Mouse (Mus musculus) forebrain, embryonic 12.5 days (tissue): ENCODE measurements around the gene Syngap1. TPM values are rescaled to one million over a fixed set of nuclear protein-coding genes. Genes with fewer than 3 reads are reported as not detected.

Experiments
- ATAC-seq: fragments of 200-750 bp; cut with Nextera tagmentation; 2 replicates; pipeline ENCODE4 v1.8.0; 2017; ENCODE audit warnings: moderate TSS enrichment; ENCODE audit not compliant: low FRiP score
- H3K27ac ChIP-seq: fragments of 300-500 bp; sonication (generic); 2 replicates; pipeline ENCODE4 v1.5.1; 2016; ENCODE audit warnings: mild to moderate bottlenecking
- H3K27me3 ChIP-seq: fragments of 300-500 bp; sonication (generic); 2 replicates; pipeline ENCODE4 v1.6.1; 2016; ENCODE audit warnings: mild to moderate bottlenecking
- H3K36me3 ChIP-seq: fragments of 300-500 bp; sonication (generic); replicated peaks from 2 replicates; pipeline ENCODE4 v1.6.1; 2016; ENCODE audit warnings: mild to moderate bottlenecking
- H3K4me1 ChIP-seq: fragments of 300-500 bp; sonication (generic); 2 replicates; pipeline ENCODE4 v1.6.1; 2016
- H3K4me2 ChIP-seq: fragments of 300-500 bp; sonication (generic); 2 replicates; pipeline ENCODE4 v1.6.1; 2016; ENCODE audit warnings: mild to moderate bottlenecking, moderate library complexity
- H3K4me3 ChIP-seq: fragments of 300-500 bp; sonication (generic); replicated peaks from 2 replicates; pipeline ENCODE4 v1.5.1; 2016; ENCODE audit warnings: mild to moderate bottlenecking
- H3K9ac ChIP-seq: fragments of 300-500 bp; sonication (generic); 2 replicates; pipeline ENCODE4 v1.6.1; 2016; ENCODE audit warnings: mild to moderate bottlenecking
- H3K9me3 ChIP-seq: fragments of 300-500 bp; sonication (generic); 2 replicates; pipeline ENCODE4 v1.6.1; 2016
- WGBS: fragments of 180-500 bp; shearing (Covaris S2); methylation state at CpG from one replicate; pipeline ENCODE4 v1.1.7; 2016; 5-methylcytosine and 5-hydroxymethylcytosine counted together
- microRNA-seq: library from miRNA; unstranded; fragments of <30 nt; microRNA quantifications from one replicate; pipeline ENCODE4, GENCODE M21; 2017
- polyA plus RNA-seq: library from polyadenylated mRNA; unstranded; fragments of >200 nt; fragmentation: Nextera tagmentation; extraction: Ambion mirVana; gene quantifications from 2 replicates; pipeline ENCODE4 v1.2.1, GENCODE M21; 2016

The Syngap1 gene
- polyA plus RNA-seq, 1 experiment from 2014 or later = 3.9 TPM

DNA sequence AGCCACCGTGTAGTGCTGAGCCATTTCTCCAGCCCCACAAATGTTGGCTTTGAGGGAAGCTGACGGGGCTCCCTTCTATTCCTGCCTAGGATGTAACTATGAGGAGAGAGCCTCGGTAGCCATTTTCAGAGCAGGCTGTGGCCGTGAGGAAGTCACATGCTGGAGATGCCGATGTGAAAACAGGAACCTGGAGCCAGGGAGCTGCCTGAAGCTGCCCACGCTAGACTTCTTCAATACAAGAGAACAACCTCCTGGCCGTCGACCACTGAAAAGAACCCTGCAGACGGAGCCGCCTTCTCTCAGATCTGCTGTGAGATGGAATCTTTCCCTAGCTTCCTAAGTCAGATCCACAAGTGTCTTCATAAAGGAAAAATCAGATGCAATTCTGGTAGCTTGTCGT is 64.6 kb downstream of the Syngap1 start:
- H3K9me3 ChIP-seq = no peaks in the 10 kb centered on the region
- H3K4me2 ChIP-seq = no peak overlapping the region
- H3K27ac ChIP-seq = no peak overlapping the region
- no peaks in the 10 kb centered on the region for H3K36me3 ChIP-seq
- no peak for ATAC-seq
- H3K27me3 ChIP-seq = peaks cover 5% of the 10 kb centered on the region; the same call in 1 of the 2 replicates
- H3K4me1 ChIP-seq = no peaks in the 10 kb centered on the region
- WGBS = 70% methylated on average over 11 of the region's 11 CpGs
- no peak overlapping the region for H3K9ac ChIP-seq
- H3K4me3 ChIP-seq = no peak overlapping the region

- peaks cover 5% of the 10 kb centered on the region; the same call in 1 of the 2 replicates for H3K27me3 ChIP-seq
- H3K9me3 ChIP-seq = no peaks in the 10 kb centered on the region
- 83% methylated on average over 2 of the region's 2 CpGs for WGBS
- no peak overlapping the region for H3K4me3 ChIP-seq
- no peaks in the 10 kb centered on the region for H3K36me3 ChIP-seq
- no peak overlapping the region for H3K9ac ChIP-seq
- H3K27ac ChIP-seq = no peak overlapping the region
- H3K4me1 ChIP-seq = no peaks in the 10 kb centered on the region
- ATAC-seq = no peak
- no peak overlapping the region for H3K4me2 ChIP-seq
These were observed 67.2 kb downstream of the Syngap1 start for GRCm38 (mm10) chr17:27008277-27008676.

DNA sequence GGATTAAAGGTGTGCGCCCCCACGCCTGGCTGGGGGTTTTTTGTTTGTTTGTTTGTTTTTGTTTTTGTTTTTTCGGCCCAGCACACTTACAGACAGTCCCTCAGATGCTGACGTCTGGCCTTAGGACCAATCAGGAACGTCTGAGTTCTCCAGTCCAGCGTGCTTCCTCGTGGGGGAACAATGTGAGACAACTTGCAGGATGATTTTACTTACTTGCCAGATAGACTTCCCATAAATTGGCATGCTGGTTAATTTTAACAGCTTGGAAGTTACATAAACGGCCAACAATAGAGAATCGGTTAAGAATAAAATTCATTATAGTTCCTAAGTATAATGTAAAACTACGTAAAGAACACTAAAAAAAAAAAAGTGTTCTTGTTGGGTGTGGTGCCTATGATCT is 70.1 kb downstream of the Syngap1 start:
- H3K9me3 ChIP-seq = no peaks in the 10 kb centered on the region
- H3K9ac ChIP-seq = no peak overlapping the region
- H3K27me3 ChIP-seq = no peaks in the 10 kb centered on the region
- no peaks in the 10 kb centered on the region for H3K4me1 ChIP-seq
- no peak for ATAC-seq
- no peak overlapping the region for H3K4me3 ChIP-seq
- H3K4me2 ChIP-seq = no peak overlapping the region
- no peaks in the 10 kb centered on the region for H3K36me3 ChIP-seq
- H3K27ac ChIP-seq = no peak overlapping the region
- 93% methylated on average over 10 of the region's 10 CpGs for WGBS

- no peaks in the 10 kb centered on the region for H3K36me3 ChIP-seq
- no peak for ATAC-seq
- H3K4me2 ChIP-seq = no peak overlapping the region
- H3K27ac ChIP-seq = no peak overlapping the region
- H3K9ac ChIP-seq = no peak overlapping the region
- peaks cover under 1% of the 10 kb centered on the region; the same call in 1 of the 2 replicates for H3K4me1 ChIP-seq
- H3K9me3 ChIP-seq = no peaks in the 10 kb centered on the region
- H3K27me3 ChIP-seq = no peaks in the 10 kb centered on the region
- WGBS = 69% methylated on average over 14 of the region's 14 CpGs
- no peak overlapping the region for H3K4me3 ChIP-seq
These were observed 71.1 kb downstream of the Syngap1 start for GRCm38 (mm10) chr17:27011998-27012672.

GRCm38 (mm10) chr17:27012909-27013308 is 71.9 kb downstream of the Syngap1 start:
- H3K27me3 ChIP-seq = no peaks in the 10 kb centered on the region
- H3K4me1 ChIP-seq = peaks cover 6% of the 10 kb centered on the region; the same call in 1 of the 2 replicates
- no peak overlapping the region for H3K9ac ChIP-seq
- no peak overlapping the region for H3K27ac ChIP-seq
- no peak overlapping the region for H3K4me2 ChIP-seq
- whole genome bisulfite sequencing = 54% methylated on average over 6 of the region's 6 CpGs
- H3K36me3 ChIP-seq = no peaks in the 10 kb centered on the region
- no peak for ATAC-seq
- no peaks in the 10 kb centered on the region for H3K9me3 ChIP-seq
- no peak overlapping the region for H3K4me3 ChIP-seq

DNA sequence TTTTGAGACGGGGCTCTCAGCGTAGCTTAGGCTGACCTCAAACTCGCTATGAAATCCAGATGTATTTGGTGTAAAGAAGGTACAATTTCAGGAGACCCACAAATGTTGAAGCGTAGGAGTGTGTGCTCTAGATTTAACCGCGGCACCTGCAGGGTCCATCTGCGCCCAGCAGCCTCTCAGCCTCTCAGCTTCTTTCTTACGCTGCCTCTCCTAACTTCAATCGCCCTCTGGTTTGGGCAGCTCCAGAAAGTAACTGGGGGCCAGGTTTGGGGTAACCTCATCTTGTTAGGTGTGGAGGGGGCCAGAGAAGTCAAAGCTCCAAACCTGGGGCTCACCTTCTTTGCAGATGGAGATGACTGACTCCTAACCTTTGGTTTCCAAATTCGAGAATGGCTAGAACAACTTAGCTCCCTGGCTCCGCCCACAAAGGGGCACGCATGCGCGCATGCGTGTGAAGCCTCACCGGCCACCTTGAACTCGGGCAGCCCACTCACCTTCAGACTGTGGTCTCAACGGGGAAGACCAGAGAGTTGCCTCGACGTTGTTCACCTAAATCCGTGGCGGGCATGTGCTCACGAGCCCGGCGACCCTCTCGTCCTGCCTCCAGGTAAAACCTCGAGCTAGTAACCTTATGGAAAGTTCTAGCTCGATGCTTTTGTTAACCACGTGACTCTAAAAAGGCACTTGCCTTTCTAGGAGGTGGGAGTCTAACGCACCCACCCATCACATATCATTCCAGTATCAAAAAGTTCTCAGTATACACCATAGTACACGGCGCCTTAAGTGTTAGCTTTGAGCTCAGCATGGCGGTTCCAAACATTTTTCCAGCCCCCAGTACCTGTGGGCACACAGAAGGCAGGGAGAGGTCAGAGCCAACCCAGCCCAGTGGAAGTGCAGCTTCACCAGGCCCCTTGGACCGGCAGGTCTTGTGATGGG is 76.8 kb downstream of the Syngap1 start:
- H3K9me3 ChIP-seq = no peaks in the 10 kb centered on the region
- H3K36me3 ChIP-seq = peaks cover 33% of the 10 kb centered on the region
- peaks cover 15% of the 10 kb centered on the region for H3K4me1 ChIP-seq
- ATAC-seq = peak; percentile 86
- H3K27ac ChIP-seq = 0 out of 2 replicates have a peak overlapping the region, but pooled peaks have one; percentile 25
- H3K4me2 ChIP-seq = peak overlapping the region; percentile 55
- WGBS = 8% methylated on average over 34 of the region's 34 CpGs
- peak overlapping the region; percentile 49 for H3K9ac ChIP-seq
- no peaks in the 10 kb centered on the region for H3K27me3 ChIP-seq
- peak overlapping the region; percentile 39 for H3K4me3 ChIP-seq

- Histone ChIP-seq H3K9ac (peak overlapping the region; percentile 49), H3K4me3 (peak overlapping the region; percentile 39), H3K4me2 (peak overlapping the region; percentile 55), H3K9me3 (no peaks in the 10 kb centered on the region), H3K36me3 (peaks cover 39% of the 10 kb centered on the region), H3K4me1 (peaks cover 15% of the 10 kb centered on the region), H3K27ac (0 out of 2 replicates have a peak overlapping the region, but pooled peaks have one; percentile 25), H3K27me3 (no peaks in the 10 kb centered on the region)
- 39% methylated on average over 10 of the region's 12 CpGs for WGBS
- ATAC-seq = no peak
These were observed 77.6 kb downstream of the Syngap1 start for GRCm38 (mm10) chr17:27018555-27019196.

GRCm38 (mm10) chr17:27021076-27021475 is 80.0 kb downstream of the Syngap1 start:
- ATAC-seq = no peak
- no peaks in the 10 kb centered on the region for H3K9me3 ChIP-seq
- H3K4me1 ChIP-seq = peaks cover 15% of the 10 kb centered on the region
- H3K27me3 ChIP-seq = no peaks in the 10 kb centered on the region
- no peak overlapping the region for H3K4me2 ChIP-seq
- H3K9ac ChIP-seq = no peak overlapping the region
- no peak overlapping the region for H3K27ac ChIP-seq
- no peak overlapping the region for H3K4me3 ChIP-seq
- H3K36me3 ChIP-seq = peaks cover 59% of the 10 kb centered on the region
- WGBS = 92% methylated on average over 14 of the region's 14 CpGs

GRCm38 (mm10) chr17:27021736-27022135 is 80.7 kb downstream of the Syngap1 start:
- no peak overlapping the region for H3K4me3 ChIP-seq
- peaks cover 15% of the 10 kb centered on the region for H3K4me1 ChIP-seq
- ATAC-seq = no peak
- no peaks in the 10 kb centered on the region for H3K27me3 ChIP-seq
- H3K27ac ChIP-seq = no peak overlapping the region
- 92% methylated on average over 9 of the region's 9 CpGs for WGBS
- no peaks in the 10 kb centered on the region for H3K9me3 ChIP-seq
- no peak overlapping the region for H3K9ac ChIP-seq
- H3K4me2 ChIP-seq = no peak overlapping the region
- peaks cover 61% of the 10 kb centered on the region for H3K36me3 ChIP-seq

Small RNA genes lying within 50 kb of the gene (microRNA-seq; reads per million reads assigned to microRNA genes)
- not detected for gene Gm27775
- gene Mir3083 = 0.73 reads per million
- 1.9 reads per million for gene Mir6968

Other genes starting within 250 kb of the Syngap1 start
- gene Crebrf, start 225.6 kb upstream of the Syngap1 start, polyA plus RNA-seq = 7.6 and 8.4 TPM in 2 replicates
- gene Bnip1, start 160.2 kb upstream of the Syngap1 start, polyA plus RNA-seq = 42.3 and 47.6 TPM in 2 replicates
- gene Nkx2-5, start 96.2 kb upstream of the Syngap1 start, polyA plus RNA-seq = not detected in 2 replicates
- gene Kifc5b, start 24.2 kb upstream of the Syngap1 start, polyA plus RNA-seq = 9.7 and 9.8 TPM in 2 replicates
- 8.6 and 8.8 TPM in 2 replicates for gene Phf1, start 8.2 kb upstream of the Syngap1 start, polyA plus RNA-seq
- 155 and 161 TPM in 2 replicates for gene Cuta, start 1.7 kb upstream of the Syngap1 start, polyA plus RNA-seq
- gene Zbtb9, start 31.9 kb downstream of the Syngap1 start, polyA plus RNA-seq = 18.9 and 20.0 TPM in 2 replicates
- gene Bak1, start 87.8 kb downstream of the Syngap1 start, polyA plus RNA-seq = 3.0 and 3.1 TPM in 2 replicates
- 1.6 and 3.3 TPM in 2 replicates for gene Itpr3, start 116.1 kb downstream of the Syngap1 start, polyA plus RNA-seq
- gene Uqcc2, start 192.7 kb downstream of the Syngap1 start, polyA plus RNA-seq = 274 and 306 TPM in 2 replicates
- gene Ip6k3, start 226.5 kb downstream of the Syngap1 start, polyA plus RNA-seq = 0.13 TPM in 1 of 2 replicates, not detected in the other